In genomic region chr2:91884616-91885015, GRCm38 (mm10) we compare ENCODE assay signal across 21 mouse cellular contexts. TPM values are rescaled to one million over a fixed set of nuclear protein-coding genes. Genes with fewer than 3 reads are reported as not detected.
DNase-seq lines count a peak whose midpoint lies in the region; ATAC-seq lines count a peak whose summit lies in the region.
"Had no signal": no experiment of that assay in that cellular context is flagged by ENCODE, and none has a peak within 500 bp of the region (broad histone marks: within the 10 kb centered on the region; RNA-seq: fewer than 3 reads in every experiment).

No protein-coding gene starts in this region.

- H3K27me3 ChIP-seq in midbrain, embryonic 11.5 days (ENCODE audit: control insufficient read depth, insufficient read depth, low read length), result no peaks in the 10 kb centered on the region
- no peaks in the 10 kb centered on the region for H3K27me3 ChIP-seq in midbrain, embryonic 10.5 days (ENCODE audit: low read depth, poor library complexity, severe bottlenecking)
- H3K27me3 ChIP-seq: CH12.LX, Patski had no signal

- H3K4me2 ChIP-seq in midbrain, embryonic 11.5 days, result no peak overlapping the region

- H3K9me3 ChIP-seq in midbrain, embryonic 11.5 days (ENCODE audit: control insufficient read depth, low read length), result no peaks in the 10 kb centered on the region
- no peaks in the 10 kb centered on the region for H3K9me3 ChIP-seq in midbrain, embryonic 10.5 days (replicated peaks)
- H3K9me3 ChIP-seq: G1E had no signal

- no peak overlapping the region for H3K27ac ChIP-seq in midbrain, embryonic 11.5 days (ENCODE audit: low read depth, low read length)
- H3K27ac ChIP-seq in midbrain, embryonic 10.5 days (replicated peaks), result no peak overlapping the region

- peak; percentile 15 to 40 for DNase-seq in cerebellum, postnatal 10 days
- DNase-seq in cerebellum, postnatal 14 days, result peak; percentile 4 to 25
- no peak for DNase-seq in cerebellum, adult 8-10 months
- peak; percentile 55 for DNase-seq in heart, adult 11 months
- DNase-seq in heart, adult 18-20 months, result no peak
- DNase-seq in midbrain, embryonic 11.5 days (ENCODE audit: low spot score, missing footprints), result peak; percentile 73
- DNase-seq in midbrain, embryonic 10.5 days (ENCODE audit: low spot score), result no peak
- DNase-seq: adrenal gland, adult 2 months; adrenal gland, adult 8-10 months; adrenal gland, postnatal 10 days; adrenal gland, postnatal 14 days; adrenal gland, postnatal 25 days; adrenal gland, postnatal 36 days; B cell, adult 2 months; cerebellum, adult 11 months had no signal

- H3K36me3 ChIP-seq in midbrain, embryonic 11.5 days (ENCODE audit: control insufficient read depth, insufficient read depth, low read length), result peaks cover 2% of the 10 kb centered on the region; the same call in 1 of the 2 replicates
- H3K36me3 ChIP-seq in midbrain, embryonic 10.5 days, result peaks cover 37% of the 10 kb centered on the region

- no peak overlapping the region for H3K9ac ChIP-seq in midbrain, embryonic 11.5 days (ENCODE audit: low read length)

- ATAC-seq in cerebellum, adult (ENCODE audit: insufficient number of reproducible peaks, low FRiP score, low TSS enrichment), result no peak
- no peak for ATAC-seq in midbrain, embryonic 11.5 days (ENCODE audit: low FRiP score)
- ATAC-seq: activated CD4-positive, CD25-positive, alpha-beta regulatory T cell, adult 4 months; CD4-positive, CD25-positive, alpha-beta regulatory T cell, adult 4 months; Patski had no signal

- WGBS in midbrain, embryonic 11.5 days, result 75% methylated on average over 4 of the region's 4 CpGs
- 72% methylated on average over 4 of the region's 4 CpGs for WGBS in midbrain, embryonic 10.5 days

- no peak overlapping the region for H3K4me3 ChIP-seq in midbrain, embryonic 11.5 days (ENCODE audit: low read depth, low read length)
- H3K4me3 ChIP-seq in midbrain, embryonic 10.5 days, result no peak overlapping the region

- no peaks in the 10 kb centered on the region for H3K4me1 ChIP-seq in midbrain, embryonic 11.5 days (ENCODE audit: control insufficient read depth, insufficient read depth, low read length)
- H3K4me1 ChIP-seq in midbrain, embryonic 10.5 days, result no peaks in the 10 kb centered on the region

RNA-seq across cellular contexts. Expression of gene Chrm4, which starts 42.4 kb away (rescaled TPM):
- not detected for total RNA-seq in heart, adult 18-20 months (2021)
- 0.26 and 0.37 TPM in 2 replicates for polyA plus RNA-seq in midbrain, embryonic 11.5 days (2014; fragmentation: Nextera tagmentation; extraction: Ambion mirVana)
- polyA plus RNA-seq in midbrain, embryonic 10.5 days (2016; fragmentation: Nextera tagmentation; extraction: Ambion mirVana), result 0.81 and 1.0 TPM in 2 replicates
- polyA plus RNA-seq: G1E, Patski had no signal

RNA-seq across cellular contexts. Expression of gene Mdk, which starts 47.5 kb away (rescaled TPM):
- total RNA-seq in heart, adult 18-20 months (2021), result 1 to 10 TPM; 2.3 to 2.9 TPM
- 926 and 968 TPM in 2 replicates for polyA plus RNA-seq in midbrain, embryonic 11.5 days (2014; fragmentation: Nextera tagmentation; extraction: Ambion mirVana)
- 1,290 and 1,659 TPM in 2 replicates for polyA plus RNA-seq in midbrain, embryonic 10.5 days (2016; fragmentation: Nextera tagmentation; extraction: Ambion mirVana)

Comparison
In these comparisons a context has a peak if more than half of its experiments do, and no peak if none do; other contexts are left out.
1. DNase-seq: peak in cerebellum, postnatal 10 days (2 of 2), cerebellum, postnatal 14 days (2 of 2), heart, adult 11 months (single experiment) and midbrain, embryonic 11.5 days (single experiment); none in cerebellum, adult 8-10 months (single experiment), heart, adult 18-20 months (0 of 2) and midbrain, embryonic 10.5 days (single experiment).